Mouse (Mus musculus): ENCODE data around the gene Prap1.

The Prap1 gene

DNA sequence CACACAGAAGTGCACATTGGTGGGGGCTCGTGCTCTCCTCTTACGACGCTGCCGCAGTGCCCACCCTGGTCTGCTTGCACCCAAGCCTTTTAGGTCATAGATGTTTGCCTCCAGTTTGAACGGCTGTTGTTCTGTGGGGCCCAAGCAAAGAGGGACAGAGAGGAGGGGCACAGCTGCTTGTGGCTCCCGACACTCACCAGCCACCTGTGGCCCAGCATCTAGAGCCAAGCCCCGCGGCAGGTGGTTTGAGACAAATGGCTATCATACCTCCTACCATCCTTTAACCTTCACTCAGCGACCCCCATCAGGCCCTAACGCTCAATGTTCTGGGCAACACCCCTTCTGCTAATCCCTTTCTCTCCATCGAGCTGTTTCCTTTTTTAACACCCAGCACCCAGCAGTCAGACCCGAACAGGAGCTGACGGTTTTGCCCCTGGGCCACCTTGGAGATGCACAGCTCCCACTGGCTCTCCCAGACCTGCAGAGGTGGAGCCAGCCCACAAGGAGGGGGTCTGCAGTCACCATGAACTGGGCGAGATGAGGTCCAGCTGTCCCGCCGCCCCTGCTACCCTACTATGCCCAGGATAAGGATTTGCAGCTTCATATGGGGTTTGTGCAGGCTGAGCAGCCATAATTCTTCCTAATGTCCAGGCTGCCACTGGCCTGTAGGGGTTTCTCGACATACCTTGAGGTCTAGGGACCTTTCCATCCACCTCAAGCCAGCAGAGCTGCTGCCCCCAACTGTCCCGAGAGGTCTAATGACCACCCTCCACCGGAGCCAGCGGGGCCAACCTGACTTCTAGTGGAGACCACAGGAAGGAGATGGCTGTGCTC, 11.6 kb upstream of the Prap1 start:
- peak; percentile 20 to 41 for DNase-seq (ENCODE audit: low spot score in 2 of 2)

DNA sequence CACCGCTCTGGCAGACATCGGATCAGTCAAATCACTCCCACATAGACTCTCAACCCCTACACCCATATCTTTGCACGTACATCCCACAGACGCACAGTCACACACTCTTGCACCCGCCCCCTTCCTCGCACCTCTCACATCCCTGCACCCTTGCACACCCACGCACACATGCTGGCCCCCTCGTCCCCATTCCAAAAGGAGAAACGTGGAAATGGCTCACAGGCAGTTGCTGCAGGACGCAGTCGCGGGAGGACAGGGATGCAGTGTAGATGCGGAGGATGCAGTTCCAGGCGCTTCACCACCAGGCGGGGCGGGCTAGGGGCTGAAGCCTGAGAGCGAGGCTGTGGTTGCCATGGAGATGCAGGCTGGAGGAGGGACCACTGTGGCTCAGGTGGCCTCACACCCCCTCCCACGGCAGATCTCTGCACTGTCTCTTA, 10.9 kb upstream of the Prap1 start, which contains the start of gene Caly:
Gene Caly, minus strand, starts transcription at position 307 of the 437 bp plus-strand sequence.
- peak; percentile 95 to 96 for DNase-seq (ENCODE audit: low spot score in 2 of 2)

GRCm38 (mm10) chr7:140090601-140091000, 2.6 kb upstream of the Prap1 start:
- DNase-seq (ENCODE audit: low spot score in 2 of 2), result no peak

GRCm38 (mm10) chr7:140094954-140095353, 1.8 kb downstream of the Prap1 start:
- no peak for DNase-seq (ENCODE audit: low spot score in 2 of 2)

- DNase-seq (ENCODE audit: low spot score in 2 of 2), result no peak
Observed at GRCm38 (mm10) chr7:140095556-140095955, 2.4 kb downstream of the Prap1 start.

DNA sequence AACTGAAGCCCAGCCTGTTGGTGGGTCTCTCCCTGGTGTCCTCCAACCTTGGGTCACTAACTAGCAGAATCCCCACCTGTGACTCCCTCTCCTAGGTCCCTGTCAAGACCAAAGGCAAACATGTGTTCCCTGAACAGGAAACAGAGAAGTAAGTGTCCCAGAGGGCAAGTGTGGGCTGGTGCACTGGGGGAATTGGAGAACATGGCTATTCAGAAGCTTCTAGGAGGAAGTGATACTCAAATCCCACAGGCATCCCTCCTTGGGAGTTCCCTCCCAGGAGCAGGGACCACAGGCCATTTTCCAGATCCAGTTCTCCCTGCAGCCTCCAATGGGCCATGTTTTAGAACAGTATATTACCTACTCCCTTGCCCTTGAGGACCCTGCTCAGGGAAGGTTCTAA, 2.9 kb downstream of the Prap1 start:
- no peak for DNase-seq (ENCODE audit: low spot score in 2 of 2)

DNA sequence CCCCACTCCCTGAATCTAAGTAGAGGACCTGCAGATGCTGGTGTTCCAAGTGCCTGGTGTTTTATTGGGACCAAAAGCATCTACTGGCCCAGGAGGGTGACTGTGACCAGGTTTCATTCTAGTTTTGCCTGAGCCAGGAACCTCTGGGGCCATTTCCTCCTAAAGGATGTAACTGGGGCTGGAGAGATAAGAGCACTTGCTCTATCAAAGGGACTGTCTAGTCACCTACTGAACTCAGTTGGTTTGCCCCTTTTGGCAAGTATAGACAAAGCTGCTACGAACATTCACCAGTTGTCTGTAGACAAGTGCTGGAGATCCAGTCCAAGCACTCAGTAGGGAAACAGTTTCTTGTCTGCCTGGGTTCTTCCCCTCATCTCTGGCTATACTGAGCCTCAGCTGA, 5.3 kb downstream of the Prap1 start:
- DNase-seq (ENCODE audit: low spot score in 2 of 2), result no peak

GRCm38 (mm10) chr7:140101498-140101897, 8.3 kb downstream of the Prap1 start:
- DNase-seq (ENCODE audit: low spot score in 2 of 2), result no peak

- peak; percentile 78 to 81 for DNase-seq (ENCODE audit: low spot score in 2 of 2)
Observed at GRCm38 (mm10) chr7:140101993-140102860, 9.0 kb downstream of the Prap1 start, which contains the start of gene Fuom. Gene Fuom (minus strand): TSS chr7:140102441.

DNA sequence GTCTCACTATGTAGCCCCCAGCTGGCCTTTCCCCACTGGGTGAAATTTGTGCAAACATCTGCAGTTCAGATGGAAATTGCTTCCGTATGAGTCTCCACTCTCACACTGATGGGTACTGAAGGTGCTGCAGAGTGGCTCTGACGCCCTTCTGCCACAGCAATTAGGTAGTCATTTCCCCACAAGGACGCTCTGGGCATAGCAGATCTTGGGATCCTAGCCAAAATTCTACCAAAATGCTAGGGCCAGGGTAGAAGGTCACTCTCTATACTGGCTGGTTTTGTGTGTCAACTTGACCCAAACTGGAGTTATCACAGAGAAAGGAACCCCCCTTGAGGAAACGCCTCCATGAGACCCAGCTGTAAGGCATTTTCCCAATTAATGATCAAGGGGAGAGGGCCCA, 10.8 kb downstream of the Prap1 start:
- DNase-seq (ENCODE audit: low spot score in 2 of 2), result no peak

DNA sequence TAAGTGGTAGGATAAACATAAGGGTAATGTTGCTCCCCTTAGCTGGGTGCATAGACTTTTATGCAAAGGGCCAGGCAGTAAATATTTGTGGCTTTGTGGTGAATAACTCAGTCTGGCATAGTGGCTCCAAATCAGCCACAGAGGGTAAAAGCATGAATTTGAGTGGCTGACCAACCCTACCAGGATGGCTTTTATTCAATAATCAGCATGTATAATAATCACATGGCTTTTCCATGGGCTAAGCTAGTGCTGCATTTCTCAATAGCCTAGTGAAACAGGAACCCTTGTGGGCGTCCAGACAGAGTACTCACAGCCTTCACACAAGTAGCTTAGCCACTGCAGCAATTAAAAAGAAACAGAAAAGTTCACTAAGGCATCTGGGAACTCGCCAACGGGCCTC, 18.7 kb downstream of the Prap1 start:
- no peak for DNase-seq (ENCODE audit: low spot score in 2 of 2)

- DNase-seq (ENCODE audit: low spot score in 2 of 2), result peak; percentile 33 to 55
Observed at GRCm38 (mm10) chr7:140115583-140116328, 22.6 kb downstream of the Prap1 start, which contains the start of gene Paox. Gene Paox (plus strand): TSS chr7:140115799.

- DNase-seq (ENCODE audit: low spot score in 2 of 2), result peak; percentile 79 to 82
Observed at GRCm38 (mm10) chr7:140116329-140117054, 23.3 kb downstream of the Prap1 start, which contains the start of gene Echs1. Gene Echs1 (minus strand): TSS chr7:140116476.

- DNase-seq (ENCODE audit: low spot score in 2 of 2), result no peak
Observed at GRCm38 (mm10) chr7:140120484-140120883, 27.3 kb downstream of the Prap1 start.

DNA sequence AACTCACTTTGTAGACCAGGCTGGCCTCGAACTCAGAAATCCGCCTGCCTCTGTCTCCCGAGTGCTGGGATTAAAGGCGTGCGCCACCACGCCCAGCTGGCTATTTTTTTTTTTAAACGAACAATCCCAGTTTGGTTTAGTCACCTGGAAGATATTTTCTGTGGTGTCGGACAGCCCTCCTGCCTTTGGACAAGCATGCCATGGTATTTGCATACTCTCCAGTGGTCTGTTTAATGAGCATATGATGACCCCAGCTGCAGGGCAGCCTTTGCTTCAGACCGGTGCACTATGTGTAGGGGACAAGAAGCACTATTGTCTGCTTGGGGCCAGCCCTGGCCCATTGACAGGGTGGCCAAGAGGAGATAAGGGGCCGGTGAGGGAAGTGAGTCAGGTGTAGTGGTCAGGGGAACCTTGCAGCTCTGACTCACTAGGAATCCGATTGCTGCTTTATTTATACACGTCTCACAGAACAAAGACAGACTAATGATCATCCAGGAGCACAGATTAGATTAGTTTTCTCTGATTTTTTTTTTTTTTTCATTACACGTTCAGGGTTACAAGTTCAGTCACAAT, 28.2 kb downstream of the Prap1 start:
- no peak for DNase-seq (ENCODE audit: low spot score in 2 of 2)

DNA sequence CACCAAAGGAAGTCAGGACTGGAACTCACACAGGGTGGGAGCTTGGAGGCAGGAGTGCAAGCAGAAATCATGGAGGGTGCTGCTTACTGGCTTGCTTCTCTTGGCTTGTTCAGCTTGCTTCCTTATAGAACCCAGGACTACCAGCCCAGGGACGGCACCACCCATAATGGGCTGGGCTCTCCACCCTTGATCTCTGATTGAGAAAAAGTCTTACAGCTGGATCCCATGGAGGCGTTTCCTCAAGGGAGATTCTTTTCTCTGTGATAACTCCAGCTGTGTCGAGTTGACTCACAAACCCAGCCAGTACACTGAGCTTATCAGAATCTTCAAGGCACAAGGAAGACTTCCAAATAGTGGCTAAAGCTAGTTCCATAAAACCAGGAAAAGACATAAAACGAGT, 29.6 kb downstream of the Prap1 start:
- no peak for DNase-seq (ENCODE audit: low spot score in 2 of 2)

GRCm38 (mm10) chr7:140124382-140124781, 31.2 kb downstream of the Prap1 start:
- no peak for DNase-seq (ENCODE audit: low spot score in 2 of 2)

DNA sequence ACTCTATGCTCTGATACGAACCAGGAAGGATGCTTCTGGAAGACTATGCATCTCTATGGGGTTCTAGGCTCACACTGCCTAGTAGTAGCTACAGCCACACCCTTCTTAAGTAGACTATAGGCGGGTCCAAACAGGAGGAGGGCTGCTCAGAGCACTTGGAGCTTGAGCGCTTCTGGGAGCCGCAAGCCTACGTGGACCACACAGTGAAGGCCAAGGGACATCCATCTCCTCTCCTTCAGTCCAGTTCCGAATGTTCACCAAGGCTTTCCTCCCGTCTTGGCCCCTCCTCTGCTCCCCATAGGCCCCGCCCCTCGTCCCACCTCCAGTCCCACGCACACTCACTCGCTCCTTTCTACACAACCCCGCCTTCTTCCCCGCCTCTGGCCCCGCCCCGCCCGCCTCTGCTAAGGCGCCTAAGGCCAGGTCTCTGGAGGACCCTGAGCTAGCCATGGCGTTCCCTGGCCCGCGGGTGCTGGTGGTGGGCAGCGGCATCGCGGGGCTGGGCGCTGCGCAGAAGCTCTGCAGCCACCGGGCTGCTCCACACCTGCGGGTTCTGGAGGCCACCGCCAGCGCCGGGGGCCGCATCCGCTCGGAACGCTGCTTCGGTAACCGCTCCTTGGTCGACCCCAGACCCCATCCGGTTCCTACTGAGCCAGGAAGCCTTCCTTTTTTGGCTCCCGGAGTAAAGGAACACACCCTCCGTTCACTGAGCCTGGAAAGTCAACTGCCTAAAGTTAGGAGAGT, 32.3 kb downstream of the Prap1 start:
- peak; percentile 79 to 84 for DNase-seq (ENCODE audit: low spot score in 2 of 2)

DNA sequence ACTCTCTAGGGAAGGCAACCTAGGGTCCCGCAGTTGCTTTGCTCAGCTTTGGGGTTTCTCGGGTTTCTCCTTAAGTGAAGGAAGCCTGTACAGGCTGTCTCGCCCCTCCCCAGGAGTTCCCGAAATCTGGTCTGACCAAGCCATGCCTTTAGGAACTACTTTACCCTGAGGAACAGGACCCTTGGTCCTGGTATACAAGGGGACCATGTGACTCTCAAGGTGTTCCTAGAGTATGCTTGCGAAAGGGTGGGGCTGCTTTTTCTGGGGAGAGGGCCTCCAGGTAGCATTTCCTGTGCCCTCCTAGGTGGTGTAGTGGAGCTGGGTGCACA, 32.8 kb downstream of the Prap1 start:
- DNase-seq (ENCODE audit: low spot score in 2 of 2), result no peak

DNA sequence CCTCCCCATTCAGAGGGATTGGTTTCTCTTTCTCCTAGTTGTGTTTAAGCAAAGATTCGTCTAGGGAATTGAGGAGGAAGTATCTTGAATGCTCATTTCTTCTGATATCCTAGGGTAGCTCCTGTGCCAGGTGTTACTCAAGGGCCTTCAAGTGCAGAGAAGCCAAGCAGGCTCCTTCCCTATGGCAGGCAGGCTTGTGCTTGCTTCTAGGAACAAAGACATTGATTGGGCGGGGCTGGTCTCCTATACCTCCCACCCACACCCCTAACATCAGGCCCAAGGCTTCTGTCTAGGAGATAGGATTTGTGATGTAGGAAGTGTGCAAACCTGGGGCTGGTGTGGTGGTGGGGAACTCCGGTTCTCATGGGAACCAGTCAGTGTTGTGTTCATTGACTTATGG, 33.7 kb downstream of the Prap1 start:
- DNase-seq (ENCODE audit: low spot score in 2 of 2), result no peak
